ENCODE assay signal across 28 mouse cellular contexts in genomic region chr1:167208816-167209215, GRCm38 (mm10).
DNase-seq lines count a peak whose midpoint lies in the region; ATAC-seq and TF ChIP-seq lines count a peak whose summit lies in the region.
"Had no signal": no experiment of that assay in that cellular context is flagged by ENCODE, and none has a peak within 500 bp of the region (broad histone marks: within the 10 kb centered on the region; RNA-seq: fewer than 3 reads in every experiment).

No protein-coding gene starts in this region.

- H3K27me3 ChIP-seq in heart, adult 2 months (ENCODE audit: control insufficient read depth, insufficient read depth, low read length): no peaks in the 10 kb centered on the region
- no peaks in the 10 kb centered on the region for H3K27me3 ChIP-seq in midbrain, embryonic 11.5 days (ENCODE audit: control insufficient read depth, insufficient read depth, low read length)
- H3K27me3 ChIP-seq in midbrain, embryonic 15.5 days (replicated peaks): no peaks in the 10 kb centered on the region
- no peaks in the 10 kb centered on the region for H3K27me3 ChIP-seq in midbrain, embryonic 14.5 days (ENCODE audit: control insufficient read depth, insufficient read depth, low read length)
- H3K27me3 ChIP-seq: liver, embryonic 13.5 days; neural tube, embryonic 12.5 days; stomach, embryonic 15.5 days had no signal

- DNase-seq in cerebellum, postnatal 10 days: peak; percentile 35 to 62
- peak; percentile 66 for DNase-seq in heart, adult 11 months
- DNase-seq in heart, adult 2 months: no peak
- DNase-seq in midbrain, embryonic 11.5 days (ENCODE audit: low spot score, missing footprints): no peak
- DNase-seq in midbrain, embryonic 14.5 days: peak; percentile 40
- DNase-seq in ovary, postnatal 14 days (ENCODE audit: low spot score): no peak
- DNase-seq: adrenal gland, adult 8-10 months; cerebellum, adult 11-12 months; cerebellum, adult 9-11 months; gastrocnemius, postnatal 14 days; heart, postnatal 36 days; kidney, adult 2 months; kidney, postnatal 36 days; liver, embryonic 13.5 days; lung, adult 18-20 months; right cerebral cortex, postnatal 25 days; thymus, postnatal 14 days had no signal

- WGBS in heart, adult 2 months: 51% methylated on average over 4 of the region's 4 CpGs
- 13% methylated on average over 4 of the region's 4 CpGs for WGBS in midbrain, embryonic 11.5 days
- 25% methylated on average over 4 of the region's 4 CpGs for WGBS in midbrain, embryonic 15.5 days
- 10% methylated on average over 4 of the region's 4 CpGs for WGBS in midbrain, embryonic 14.5 days

- ATAC-seq in cerebellum, adult (ENCODE audit: insufficient number of reproducible peaks, low FRiP score, low TSS enrichment): no peak
- ATAC-seq in midbrain, embryonic 11.5 days (ENCODE audit: low FRiP score): 0 out of 2 replicates have a peak, but pooled peaks have one; percentile 7
- no peak for ATAC-seq in midbrain, embryonic 15.5 days (replicated peaks)
- ATAC-seq in midbrain, embryonic 14.5 days (ENCODE audit: low FRiP score, low TSS enrichment): no peak
- ATAC-seq: lung, postnatal 0 days had no signal

- no peak overlapping the region for H3K9ac ChIP-seq in heart, adult 2 months (ENCODE audit: low read depth, low read length)
- H3K9ac ChIP-seq in midbrain, embryonic 11.5 days (ENCODE audit: low read length): no peak overlapping the region
- H3K9ac ChIP-seq in midbrain, embryonic 15.5 days: no peak overlapping the region
- H3K9ac ChIP-seq in midbrain, embryonic 14.5 days (replicated peaks; ENCODE audit: low read length): no peak overlapping the region
- H3K9ac ChIP-seq: hindbrain, embryonic 14.5 days; liver, embryonic 13.5 days; neural tube, embryonic 12.5 days; stomach, embryonic 15.5 days had no signal

- TF ChIP-seq CTCF in heart, adult 2 months (IDR thresholded peaks at IDR 0.05): no peak

- no peak overlapping the region for H3K4me2 ChIP-seq in midbrain, embryonic 11.5 days
- H3K4me2 ChIP-seq in midbrain, embryonic 15.5 days: no peak overlapping the region
- no peak overlapping the region for H3K4me2 ChIP-seq in midbrain, embryonic 14.5 days (ENCODE audit: low read length)
- H3K4me2 ChIP-seq: heart, embryonic 11.5 days; hindbrain, embryonic 14.5 days; liver, embryonic 13.5 days; neural tube, embryonic 12.5 days; stomach, embryonic 15.5 days had no signal

- H3K36me3 ChIP-seq in heart, adult 2 months (ENCODE audit: control insufficient read depth, insufficient read depth, low read length): no peaks in the 10 kb centered on the region
- no peaks in the 10 kb centered on the region for H3K36me3 ChIP-seq in midbrain, embryonic 11.5 days (ENCODE audit: control insufficient read depth, insufficient read depth, low read length)
- no peaks in the 10 kb centered on the region for H3K36me3 ChIP-seq in midbrain, embryonic 15.5 days (replicated peaks)
- no peaks in the 10 kb centered on the region for H3K36me3 ChIP-seq in midbrain, embryonic 14.5 days (ENCODE audit: control insufficient read depth, insufficient read depth, low read length)
- H3K36me3 ChIP-seq: G1E; liver, embryonic 13.5 days; neural tube, embryonic 12.5 days; stomach, embryonic 15.5 days had no signal

- intact Hi-C loops in heart, adult 2 months (cut with DNase I): no loop called here

- H3K4me1 ChIP-seq in heart, adult 2 months (ENCODE audit: control insufficient read depth, insufficient read depth, low read length): no peaks in the 10 kb centered on the region
- H3K4me1 ChIP-seq in midbrain, embryonic 11.5 days (ENCODE audit: control insufficient read depth, insufficient read depth, low read length): no peaks in the 10 kb centered on the region
- no peaks in the 10 kb centered on the region for H3K4me1 ChIP-seq in midbrain, embryonic 15.5 days
- H3K4me1 ChIP-seq in midbrain, embryonic 14.5 days (ENCODE audit: control insufficient read depth, insufficient read depth, low read length): no peaks in the 10 kb centered on the region
- H3K4me1 ChIP-seq: liver, embryonic 13.5 days; neural tube, embryonic 12.5 days; stomach, embryonic 15.5 days had no signal

- H3K79me2 ChIP-seq in heart, adult 2 months (replicated peaks; ENCODE audit: control insufficient read depth, insufficient read depth, low read length): no peaks in the 10 kb centered on the region

- no peak for TF ChIP-seq EP300 in heart, adult 2 months (IDR thresholded peaks at IDR 0.05; ENCODE audit: insufficient read depth, low read depth, low read length)

- no peaks in the 10 kb centered on the region for H3K9me3 ChIP-seq in midbrain, embryonic 11.5 days (ENCODE audit: control insufficient read depth, low read length)
- H3K9me3 ChIP-seq in midbrain, embryonic 15.5 days: no peaks in the 10 kb centered on the region
- H3K9me3 ChIP-seq in midbrain, embryonic 14.5 days (ENCODE audit: control insufficient read depth, low read length): no peaks in the 10 kb centered on the region
- H3K9me3 ChIP-seq: G1E; liver, embryonic 13.5 days; neural tube, embryonic 12.5 days; stomach, embryonic 15.5 days had no signal

- no peak for TF ChIP-seq POLR2A in heart, adult 2 months (IDR thresholded peaks at IDR 0.05; ENCODE audit: insufficient read depth, low read depth, low read length)

- H3K4me3 ChIP-seq in heart, adult 2 months: no peak overlapping the region
- no peak overlapping the region for H3K4me3 ChIP-seq in midbrain, embryonic 11.5 days (ENCODE audit: low read depth, low read length)
- no peak overlapping the region for H3K4me3 ChIP-seq in midbrain, embryonic 15.5 days
- H3K4me3 ChIP-seq in midbrain, embryonic 14.5 days (replicated peaks; ENCODE audit: low read depth, low read length): no peak overlapping the region
- H3K4me3 ChIP-seq: erythroblast, embryonic 14.5 days; layer of hippocampus, adult 2 months; liver, embryonic 13.5 days; neural tube, embryonic 12.5 days; stomach, embryonic 15.5 days had no signal

- H3K27ac ChIP-seq in heart, adult 2 months: no peak overlapping the region
- H3K27ac ChIP-seq in midbrain, embryonic 11.5 days (ENCODE audit: low read depth, low read length): peak overlapping the region; percentile 44
- H3K27ac ChIP-seq in midbrain, embryonic 15.5 days: no peak overlapping the region
- H3K27ac ChIP-seq in midbrain, embryonic 14.5 days (replicated peaks; ENCODE audit: low read depth, low read length): 0 out of 2 replicates have a peak overlapping the region, but pooled peaks have one; percentile 5
- H3K27ac ChIP-seq: hindbrain, embryonic 14.5 days; layer of hippocampus, adult 2 months; liver, embryonic 13.5 days; macrophage; neural tube, embryonic 12.5 days; stomach, embryonic 15.5 days had no signal

Comparison
In these comparisons a context has a peak if more than half of its experiments do, and no peak if none do; other contexts are left out.
1. DNase-seq: peak in cerebellum, postnatal 10 days (2 of 2), heart, adult 11 months (single experiment) and midbrain, embryonic 14.5 days (single experiment); none in heart, adult 2 months (0 of 2), midbrain, embryonic 11.5 days (single experiment) and ovary, postnatal 14 days (single experiment).
2. H3K27ac ChIP-seq: peak in midbrain, embryonic 11.5 days (single experiment) and midbrain, embryonic 14.5 days (single experiment); none in heart, adult 2 months (single experiment) and midbrain, embryonic 15.5 days (single experiment).